1 mouse cellular context compared by ENCODE assay signal in genomic region chr8:124898251-124898905, GRCm38 (mm10).
TF ChIP-seq lines count a peak whose summit lies in the region.

No protein-coding gene starts in this region.

TF ChIP-seq in CH12.LX, 34 proteins besides CTCF, POLR2A, EP300 and RAD21:
- TF ChIP-seq MEF2A (IDR thresholded peaks at IDR 0.05; ENCODE audit: borderline replicate concordance, low read depth, low read length) (no peak), USF2 (conservative IDR thresholded peaks at IDR 0.05; ENCODE audit: low read depth, low read length) (no peak), MYC (IDR thresholded peaks at IDR 0.05; ENCODE audit: low read depth, low read length) (no peak), SIN3A (IDR thresholded peaks at IDR 0.05; ENCODE audit: low read length) (no peak), POLR2AphosphoS2 (IDR thresholded peaks at IDR 0.05; ENCODE audit: low read depth, low read length) (no peak), JUN (IDR thresholded peaks at IDR 0.05; ENCODE audit: insufficient read depth, low read depth, low read length) (no peak), SMC3 (IDR thresholded peaks at IDR 0.05; ENCODE audit: low read depth, low read length) (no peak), CHD2 (IDR thresholded peaks at IDR 0.05; ENCODE audit: low read length) (no peak), RCOR1 (conservative IDR thresholded peaks at IDR 0.05; ENCODE audit: low read depth, low read length) (no peak), ELF1 (IDR thresholded peaks at IDR 0.05; ENCODE audit: low read depth, low read length) (no peak), ZC3H11A (IDR thresholded peaks at IDR 0.05; ENCODE audit: low read depth, low read length) (no peak), BHLHE40 (IDR thresholded peaks at IDR 0.05; ENCODE audit: low read depth, low read length) (no peak), ETS1 (conservative IDR thresholded peaks at IDR 0.05; ENCODE audit: low read depth, low read length) (no peak), CHD1 (IDR thresholded peaks at IDR 0.05; ENCODE audit: low read depth, low read length) (no peak), MAX (IDR thresholded peaks at IDR 0.05; ENCODE audit: low read length) (no peak), E2F4 (IDR thresholded peaks at IDR 0.05; ENCODE audit: insufficient replicate concordance, low read depth, low read length) (no peak), HCFC1 (IDR thresholded peaks at IDR 0.05; ENCODE audit: low read depth, low read length) (no peak), ZMIZ1 (IDR thresholded peaks at IDR 0.05; ENCODE audit: low read depth, low read length) (no peak)
